ENCODE assay signal across 8 mouse cellular contexts in genomic region chr1:172482518-172483360, GRCm38 (mm10). TPM values are rescaled to one million over a fixed set of nuclear protein-coding genes. Genes with fewer than 3 reads are reported as not detected.
DNase-seq lines count a peak whose midpoint lies in the region; ATAC-seq and TF ChIP-seq lines count a peak whose summit lies in the region.

No protein-coding gene starts in this region.

- no peaks in the 10 kb centered on the region for H3K27me3 ChIP-seq in embryonic facial prominence, embryonic 11.5 days (ENCODE audit: control insufficient read depth, insufficient read depth, low read length)
- no peaks in the 10 kb centered on the region for H3K27me3 ChIP-seq in intestine, postnatal 0 days (replicated peaks; ENCODE audit: control insufficient read depth, insufficient read depth, low read length)
- H3K27me3 ChIP-seq in midbrain, embryonic 11.5 days (ENCODE audit: control insufficient read depth, insufficient read depth, low read length), result no peaks in the 10 kb centered on the region

- H3K9ac ChIP-seq in embryonic facial prominence, embryonic 11.5 days (replicated peaks; ENCODE audit: low read length), result peak overlapping the region; percentile 75
- peak overlapping the region; percentile 40 for H3K9ac ChIP-seq in intestine, postnatal 0 days (ENCODE audit: low read depth, low read length)
- H3K9ac ChIP-seq in midbrain, embryonic 11.5 days (ENCODE audit: low read length), result peak overlapping the region; percentile 83

- no peak for ATAC-seq in embryonic facial prominence, embryonic 11.5 days (replicated peaks; ENCODE audit: insufficient number of reproducible peaks, low FRiP score, low TSS enrichment, low read depth)
- peak; percentile 73 for ATAC-seq in intestine, postnatal 0 days
- ATAC-seq in midbrain, embryonic 11.5 days (ENCODE audit: low FRiP score), result peak; percentile 9; the same call in 1 of the 2 replicates
- no peak for ATAC-seq in activated CD4-positive, CD25-positive, alpha-beta regulatory T cell, adult 4 months

- H3K4me3 ChIP-seq in embryonic facial prominence, embryonic 11.5 days (ENCODE audit: low read depth, low read length), result peak overlapping the region; percentile 76
- H3K4me3 ChIP-seq in intestine, postnatal 0 days (ENCODE audit: low read depth, low read length), result peak overlapping the region; percentile 51
- peak overlapping the region; percentile 74 for H3K4me3 ChIP-seq in midbrain, embryonic 11.5 days (ENCODE audit: low read depth, low read length)

- peak overlapping the region; percentile 75 for H3K4me2 ChIP-seq in embryonic facial prominence, embryonic 11.5 days (ENCODE audit: low read depth, low read length)
- peak overlapping the region; percentile 76 for H3K4me2 ChIP-seq in intestine, postnatal 0 days (replicated peaks; ENCODE audit: low read depth)
- H3K4me2 ChIP-seq in midbrain, embryonic 11.5 days, result peak overlapping the region; percentile 81

- H3K9me3 ChIP-seq in embryonic facial prominence, embryonic 11.5 days (replicated peaks; ENCODE audit: control insufficient read depth, low read length), result no peaks in the 10 kb centered on the region
- H3K9me3 ChIP-seq in intestine, postnatal 0 days (ENCODE audit: control insufficient read depth), result no peaks in the 10 kb centered on the region
- no peaks in the 10 kb centered on the region for H3K9me3 ChIP-seq in midbrain, embryonic 11.5 days (ENCODE audit: control insufficient read depth, low read length)

- 2% methylated on average over 12 of the region's 12 CpGs for WGBS in embryonic facial prominence, embryonic 11.5 days
- WGBS in intestine, postnatal 0 days, result 12% methylated on average over 12 of the region's 12 CpGs
- WGBS in midbrain, embryonic 11.5 days, result 1% methylated on average over 12 of the region's 12 CpGs

- peaks cover 17% of the 10 kb centered on the region for H3K4me1 ChIP-seq in embryonic facial prominence, embryonic 11.5 days (ENCODE audit: control insufficient read depth, insufficient read depth, low read length)
- H3K4me1 ChIP-seq in intestine, postnatal 0 days (replicated peaks; ENCODE audit: control insufficient read depth, insufficient read depth, low read length), result peaks cover 6% of the 10 kb centered on the region; the same call in 1 of the 2 replicates
- H3K4me1 ChIP-seq in midbrain, embryonic 11.5 days (ENCODE audit: control insufficient read depth, insufficient read depth, low read length), result peaks cover 52% of the 10 kb centered on the region

- peak overlapping the region; percentile 59; the same call in 1 of the 2 replicates for H3K27ac ChIP-seq in embryonic facial prominence, embryonic 11.5 days (replicated peaks; ENCODE audit: low read depth, low read length)
- peak overlapping the region; percentile 78 for H3K27ac ChIP-seq in intestine, postnatal 0 days (ENCODE audit: low read depth, low read length)
- H3K27ac ChIP-seq in midbrain, embryonic 11.5 days (ENCODE audit: low read depth, low read length), result peak overlapping the region; percentile 48; the same call in 1 of the 2 replicates

- DNase-seq in embryo, embryonic 10 days (ENCODE audit: low spot score), result peak; percentile 37
- DNase-seq in embryo, embryonic 11 days, result no peak
- DNase-seq in embryonic facial prominence, embryonic 11.5 days (ENCODE audit: low spot score), result no peak
- DNase-seq in midbrain, embryonic 11.5 days (ENCODE audit: low spot score, missing footprints), result peak; percentile 91
- no peak for DNase-seq in layer of hippocampus, postnatal 14 days (ENCODE audit: low spot score in 2 of 2)
- DNase-seq in right cerebral cortex, adult 2 months (ENCODE audit: low spot score in 2 of 2), result no peak

- no peaks in the 10 kb centered on the region; the same call in 1 of the 2 replicates for H3K36me3 ChIP-seq in embryonic facial prominence, embryonic 11.5 days (replicated peaks; ENCODE audit: control insufficient read depth, insufficient read depth, low read depth, low read length)
- H3K36me3 ChIP-seq in intestine, postnatal 0 days (ENCODE audit: control insufficient read depth, insufficient read depth), result 0 out of 2 replicates have a peak, but pooled peaks cover 17% of the 10 kb centered on the region
- peaks cover 5% of the 10 kb centered on the region; the same call in 1 of the 2 replicates for H3K36me3 ChIP-seq in midbrain, embryonic 11.5 days (ENCODE audit: control insufficient read depth, insufficient read depth, low read length)

- TF ChIP-seq CTCF in intestine, postnatal 0 days (IDR thresholded peaks at IDR 0.05; ENCODE audit: low read depth), result no peak

RNA-seq across cellular contexts. Expression of gene Igsf9, which starts 1.2 kb away (rescaled TPM):
- 36.8 and 46.6 TPM in 2 replicates for polyA plus RNA-seq in embryonic facial prominence, embryonic 11.5 days (2014; fragmentation: Nextera tagmentation; extraction: Ambion mirVana)
- 73.4 and 93.7 TPM in 2 replicates for polyA plus RNA-seq in intestine, postnatal 0 days (2015; fragmentation: Nextera tagmentation; extraction: Ambion mirVana)
- 48.8 and 49.7 TPM in 2 replicates for polyA plus RNA-seq in midbrain, embryonic 11.5 days (2014; fragmentation: Nextera tagmentation; extraction: Ambion mirVana)
- polyA plus RNA-seq in activated CD4-positive, CD25-positive, alpha-beta regulatory T cell, adult 4 months (2017; shearing (Covaris generic)), result not detected
- 1 to 10 TPM; 7.2 to 8.9 TPM for total RNA-seq in layer of hippocampus, postnatal 14 days (2021)

RNA-seq across cellular contexts. Expression of gene Slamf9, which starts 7.6 kb away (rescaled TPM):
- 0.48 and 0.53 TPM in 2 replicates for polyA plus RNA-seq in embryonic facial prominence, embryonic 11.5 days (2014; fragmentation: Nextera tagmentation; extraction: Ambion mirVana)
- polyA plus RNA-seq in intestine, postnatal 0 days (2015; fragmentation: Nextera tagmentation; extraction: Ambion mirVana), result 1.8 and 2.1 TPM in 2 replicates
- 0.12 and 0.23 TPM in 2 replicates for polyA plus RNA-seq in midbrain, embryonic 11.5 days (2014; fragmentation: Nextera tagmentation; extraction: Ambion mirVana)
- under 1 TPM in 1 of 2 experiments, not detected in 1; 0.25 TPM for polyA plus RNA-seq in activated CD4-positive, CD25-positive, alpha-beta regulatory T cell, adult 4 months (2017; shearing (Covaris generic))
- total RNA-seq in layer of hippocampus, postnatal 14 days (2021), result not detected

RNA-seq across cellular contexts. Expression of gene Tagln2, which starts 17.1 kb away (rescaled TPM):
- 56.7 and 61.7 TPM in 2 replicates for polyA plus RNA-seq in embryonic facial prominence, embryonic 11.5 days (2014; fragmentation: Nextera tagmentation; extraction: Ambion mirVana)
- 339 and 374 TPM in 2 replicates for polyA plus RNA-seq in intestine, postnatal 0 days (2015; fragmentation: Nextera tagmentation; extraction: Ambion mirVana)
- polyA plus RNA-seq in midbrain, embryonic 11.5 days (2014; fragmentation: Nextera tagmentation; extraction: Ambion mirVana), result 36.3 and 39.1 TPM in 2 replicates
- 100 to 1,000 TPM; 319 to 387 TPM for polyA plus RNA-seq in activated CD4-positive, CD25-positive, alpha-beta regulatory T cell, adult 4 months (2017; shearing (Covaris generic))
- total RNA-seq in layer of hippocampus, postnatal 14 days (2021), result 10 to 100 TPM; 14.1 to 15.6 TPM

RNA-seq across cellular contexts. Expression of gene Cfap45, which starts 37.9 kb away (rescaled TPM):
- 0.47 and 0.65 TPM in 2 replicates for polyA plus RNA-seq in embryonic facial prominence, embryonic 11.5 days (2014; fragmentation: Nextera tagmentation; extraction: Ambion mirVana)
- 0.77 and 1.3 TPM in 2 replicates for polyA plus RNA-seq in intestine, postnatal 0 days (2015; fragmentation: Nextera tagmentation; extraction: Ambion mirVana)
- 1.0 and 1.1 TPM in 2 replicates for polyA plus RNA-seq in midbrain, embryonic 11.5 days (2014; fragmentation: Nextera tagmentation; extraction: Ambion mirVana)
- polyA plus RNA-seq in activated CD4-positive, CD25-positive, alpha-beta regulatory T cell, adult 4 months (2017; shearing (Covaris generic)), result under 1 TPM; 0.09 to 0.75 TPM
- total RNA-seq in layer of hippocampus, postnatal 14 days (2021), result 1 to 10 TPM; 2.7 to 4.4 TPM

Comparison
In these comparisons a context has a peak if more than half of its experiments do, and no peak if none do; other contexts are left out.
1. DNase-seq: peak in embryo, embryonic 10 days (single experiment) and midbrain, embryonic 11.5 days (single experiment); none in embryo, embryonic 11 days (single experiment), embryonic facial prominence, embryonic 11.5 days (single experiment), layer of hippocampus, postnatal 14 days (0 of 2) and right cerebral cortex, adult 2 months (0 of 2).
2. ATAC-seq: peak in intestine, postnatal 0 days (single experiment) and midbrain, embryonic 11.5 days (single experiment); none in embryonic facial prominence, embryonic 11.5 days (single experiment) and activated CD4-positive, CD25-positive, alpha-beta regulatory T cell, adult 4 months (single experiment).
3. RNA of gene Igsf9, which starts 1.2 kb away (polyA plus RNA-seq): 73.4 to 93.7 TPM in intestine, postnatal 0 days, 48.8 to 49.7 TPM in midbrain, embryonic 11.5 days and 36.8 to 46.6 TPM in embryonic facial prominence, embryonic 11.5 days; not detected in activated CD4-positive, CD25-positive, alpha-beta regulatory T cell, adult 4 months; every median in the first group is over 10 times any median in the second.
4. Peak in every context shown above with its lines, with median percentiles within 50 percentile points of each other: H3K27ac ChIP-seq, H3K4me2 ChIP-seq, H3K4me3 ChIP-seq and H3K9ac ChIP-seq.